Mouse (Mus musculus): Measurements from ENCODE around the gene Atpif1. TPM values are rescaled to one million over a fixed set of nuclear protein-coding genes. Genes with fewer than 3 reads are reported as not detected.
A peak's percentile ranks its signal among the peaks of the same experiment; 100 is the strongest.

Gene Atpif1
- polyA plus RNA-seq, 1 experiment from 2014 or later = 1,514 TPM

- peak overlapping the region; percentile 97 for H3K9ac ChIP-seq (ENCODE audit: low read length)
- H3K4me3 ChIP-seq (ENCODE audit: low read depth, low read length) = peak overlapping the region; percentile 73
- H3K27me3 ChIP-seq (replicated peaks; ENCODE audit: control insufficient read depth, insufficient read depth, low read length) = no peaks in the 10 kb centered on the region
- WGBS = 20% methylated on average over 5 of the region's 5 CpGs
- peaks cover 26% of the 10 kb centered on the region for H3K4me1 ChIP-seq (ENCODE audit: control insufficient read depth, insufficient read depth, low read length)
- H3K4me2 ChIP-seq (ENCODE audit: low read length) = peak overlapping the region; percentile 85
- peak overlapping the region; percentile 94 for H3K27ac ChIP-seq (ENCODE audit: low read depth, low read length)
- H3K9me3 ChIP-seq (replicated peaks; ENCODE audit: control insufficient read depth, low read length) = no peaks in the 10 kb centered on the region
- peaks cover 17% of the 10 kb centered on the region for H3K36me3 ChIP-seq (ENCODE audit: control insufficient read depth, insufficient read depth, low read length)
- no peak for DNase-seq (ENCODE audit: low spot score)
- no peak for ATAC-seq
Observed at GRCm38 (mm10) chr4:132532496-132532895, 963 bp downstream of the Atpif1 start.

GRCm38 (mm10) chr4:132530033-132530804, 3.2 kb downstream of the Atpif1 start:
- peaks cover 17% of the 10 kb centered on the region for H3K36me3 ChIP-seq (ENCODE audit: control insufficient read depth, insufficient read depth, low read length)
- no peaks in the 10 kb centered on the region for H3K9me3 ChIP-seq (replicated peaks; ENCODE audit: control insufficient read depth, low read length)
- no peak overlapping the region for H3K9ac ChIP-seq (ENCODE audit: low read length)
- peaks cover 14% of the 10 kb centered on the region for H3K4me1 ChIP-seq (ENCODE audit: control insufficient read depth, insufficient read depth, low read length)
- no peak overlapping the region for H3K4me3 ChIP-seq (ENCODE audit: low read depth, low read length)
- no peak overlapping the region for H3K27ac ChIP-seq (ENCODE audit: low read depth, low read length)
- no peaks in the 10 kb centered on the region for H3K27me3 ChIP-seq (replicated peaks; ENCODE audit: control insufficient read depth, insufficient read depth, low read length)
- DNase-seq (ENCODE audit: low spot score) = no peak
- WGBS = 95% methylated on average over 20 of the region's 20 CpGs
- no peak for ATAC-seq
- no peak overlapping the region for H3K4me2 ChIP-seq (ENCODE audit: low read length)

- Histone ChIP-seq H3K4me1 (ENCODE audit: control insufficient read depth, insufficient read depth, low read length) (peaks cover 12% of the 10 kb centered on the region), H3K9ac (ENCODE audit: low read length) (no peak overlapping the region), H3K9me3 (replicated peaks; ENCODE audit: control insufficient read depth, low read length) (no peaks in the 10 kb centered on the region), H3K4me2 (ENCODE audit: low read length) (no peak overlapping the region), H3K36me3 (ENCODE audit: control insufficient read depth, insufficient read depth, low read length) (peaks cover 17% of the 10 kb centered on the region), H3K27me3 (replicated peaks; ENCODE audit: control insufficient read depth, insufficient read depth, low read length) (no peaks in the 10 kb centered on the region), H3K27ac (ENCODE audit: low read depth, low read length) (no peak overlapping the region), H3K4me3 (ENCODE audit: low read depth, low read length) (no peak overlapping the region)
- WGBS = 88% methylated on average over 4 of the region's 4 CpGs
- no peak for DNase-seq (ENCODE audit: low spot score)
- ATAC-seq = no peak
Observed at GRCm38 (mm10) chr4:132529344-132529743, 4.1 kb downstream of the Atpif1 start.

GRCm38 (mm10) chr4:132527917-132528522, 5.4 kb downstream of the Atpif1 start:
- DNase-seq (ENCODE audit: low spot score) = no peak
- H3K4me2 ChIP-seq (ENCODE audit: low read length) = no peak overlapping the region
- H3K36me3 ChIP-seq (ENCODE audit: control insufficient read depth, insufficient read depth, low read length) = peaks cover 17% of the 10 kb centered on the region
- ATAC-seq = no peak
- no peaks in the 10 kb centered on the region for H3K27me3 ChIP-seq (replicated peaks; ENCODE audit: control insufficient read depth, insufficient read depth, low read length)
- 94% methylated on average over 8 of the region's 8 CpGs for WGBS
- peaks cover 12% of the 10 kb centered on the region for H3K4me1 ChIP-seq (ENCODE audit: control insufficient read depth, insufficient read depth, low read length)
- no peak overlapping the region for H3K27ac ChIP-seq (ENCODE audit: low read depth, low read length)
- H3K4me3 ChIP-seq (ENCODE audit: low read depth, low read length) = no peak overlapping the region
- H3K9me3 ChIP-seq (replicated peaks; ENCODE audit: control insufficient read depth, low read length) = no peaks in the 10 kb centered on the region
- H3K9ac ChIP-seq (ENCODE audit: low read length) = no peak overlapping the region

- Histone ChIP-seq H3K9ac (ENCODE audit: low read length) (no peak overlapping the region), H3K27ac (ENCODE audit: low read depth, low read length) (no peak overlapping the region), H3K4me2 (ENCODE audit: low read length) (no peak overlapping the region), H3K36me3 (ENCODE audit: control insufficient read depth, insufficient read depth, low read length) (peaks cover 17% of the 10 kb centered on the region), H3K27me3 (replicated peaks; ENCODE audit: control insufficient read depth, insufficient read depth, low read length) (no peaks in the 10 kb centered on the region), H3K4me1 (ENCODE audit: control insufficient read depth, insufficient read depth, low read length) (0 out of 2 replicates have a peak, but pooled peaks cover 3% of the 10 kb centered on the region), H3K4me3 (ENCODE audit: low read depth, low read length) (no peak overlapping the region), H3K9me3 (replicated peaks; ENCODE audit: control insufficient read depth, low read length) (no peaks in the 10 kb centered on the region)
- no peak for ATAC-seq
- DNase-seq (ENCODE audit: low spot score) = no peak
- WGBS = 48% methylated on average over 2 of the region's 2 CpGs
Observed at GRCm38 (mm10) chr4:132526678-132527077, 6.8 kb downstream of the Atpif1 start.

- no peaks in the 10 kb centered on the region for H3K9me3 ChIP-seq (replicated peaks; ENCODE audit: control insufficient read depth, low read length)
- no peak for ATAC-seq
- 41% methylated on average over 6 of the region's 6 CpGs for WGBS
- DNase-seq (ENCODE audit: low spot score) = no peak
- H3K36me3 ChIP-seq (ENCODE audit: control insufficient read depth, insufficient read depth, low read length) = peaks cover 6% of the 10 kb centered on the region; the same call in 1 of the 2 replicates
- no peak overlapping the region for H3K4me3 ChIP-seq (ENCODE audit: low read depth, low read length)
- no peak overlapping the region for H3K9ac ChIP-seq (ENCODE audit: low read length)
- H3K4me2 ChIP-seq (ENCODE audit: low read length) = no peak overlapping the region
- no peaks in the 10 kb centered on the region for H3K27me3 ChIP-seq (replicated peaks; ENCODE audit: control insufficient read depth, insufficient read depth, low read length)
- no peaks in the 10 kb centered on the region for H3K4me1 ChIP-seq (ENCODE audit: control insufficient read depth, insufficient read depth, low read length)
- H3K27ac ChIP-seq (ENCODE audit: low read depth, low read length) = no peak overlapping the region
Observed at GRCm38 (mm10) chr4:132524808-132525207, 8.7 kb downstream of the Atpif1 start.

GRCm38 (mm10) chr4:132524321-132524741, 9.1 kb downstream of the Atpif1 start:
- Histone ChIP-seq H3K4me2 (ENCODE audit: low read length) (no peak overlapping the region), H3K27ac (ENCODE audit: low read depth, low read length) (no peak overlapping the region), H3K4me1 (ENCODE audit: control insufficient read depth, insufficient read depth, low read length) (no peaks in the 10 kb centered on the region), H3K27me3 (replicated peaks; ENCODE audit: control insufficient read depth, insufficient read depth, low read length) (no peaks in the 10 kb centered on the region), H3K36me3 (ENCODE audit: control insufficient read depth, insufficient read depth, low read length) (0 out of 2 replicates have a peak, but pooled peaks cover 2% of the 10 kb centered on the region), H3K9ac (ENCODE audit: low read length) (no peak overlapping the region), H3K4me3 (ENCODE audit: low read depth, low read length) (no peak overlapping the region), H3K9me3 (replicated peaks; ENCODE audit: control insufficient read depth, low read length) (no peaks in the 10 kb centered on the region)
- ATAC-seq = no peak
- WGBS = 8% methylated on average over 11 of the region's 11 CpGs
- DNase-seq (ENCODE audit: low spot score) = no peak

- Histone ChIP-seq H3K4me2 (ENCODE audit: low read length) (no peak overlapping the region), H3K4me3 (ENCODE audit: low read depth, low read length) (no peak overlapping the region), H3K27ac (ENCODE audit: low read depth, low read length) (no peak overlapping the region), H3K4me1 (ENCODE audit: control insufficient read depth, insufficient read depth, low read length) (peaks cover 8% of the 10 kb centered on the region; the same call in 1 of the 2 replicates), H3K9me3 (replicated peaks; ENCODE audit: control insufficient read depth, low read length) (no peaks in the 10 kb centered on the region), H3K36me3 (ENCODE audit: control insufficient read depth, insufficient read depth, low read length) (no peaks in the 10 kb centered on the region), H3K9ac (ENCODE audit: low read length) (no peak overlapping the region), H3K27me3 (replicated peaks; ENCODE audit: control insufficient read depth, insufficient read depth, low read length) (no peaks in the 10 kb centered on the region)
- 97% methylated on average over 3 of the region's 3 CpGs for WGBS
- DNase-seq (ENCODE audit: low spot score) (no peak), ATAC-seq (no peak)
Observed at GRCm38 (mm10) chr4:132519188-132519587, 14.3 kb downstream of the Atpif1 start.

GRCm38 (mm10) chr4:132518066-132518465, 15.4 kb downstream of the Atpif1 start:
- H3K4me1 ChIP-seq (ENCODE audit: control insufficient read depth, insufficient read depth, low read length) = peaks cover 8% of the 10 kb centered on the region; the same call in 1 of the 2 replicates

More at GRCm38 (mm10) chr4:132518066-132518465, 15.4 kb downstream of the Atpif1 start:
- ATAC-seq (no peak), DNase-seq (ENCODE audit: low spot score) (no peak)
- Histone ChIP-seq H3K9me3 (replicated peaks; ENCODE audit: control insufficient read depth, low read length) (no peaks in the 10 kb centered on the region), H3K4me3 (ENCODE audit: low read depth, low read length) (no peak overlapping the region), H3K9ac (ENCODE audit: low read length) (no peak overlapping the region), H3K27ac (ENCODE audit: low read depth, low read length) (no peak overlapping the region), H3K36me3 (ENCODE audit: control insufficient read depth, insufficient read depth, low read length) (no peaks in the 10 kb centered on the region), H3K27me3 (replicated peaks; ENCODE audit: control insufficient read depth, insufficient read depth, low read length) (no peaks in the 10 kb centered on the region), H3K4me2 (ENCODE audit: low read length) (no peak overlapping the region)
- 86% methylated on average over 8 of the region's 8 CpGs for WGBS

Data from forebrain, embryonic 14.5 days (tissue).